Mouse (Mus musculus) hindbrain, embryonic 11.5 days (tissue): Measurements from ENCODE around the gene Trpd52l3. TPM values are rescaled to one million over a fixed set of nuclear protein-coding genes. Genes with fewer than 3 reads are reported as not detected.
A peak's percentile ranks its signal among the peaks of the same experiment; 100 is the strongest.
"Not testable (repeated sequence)": the region's sequence is repeated elsewhere in the genome, so short reads cannot be mapped to it uniquely, and the experiment has no call there.

Experiments
- ATAC-seq: fragments of 200-750 bp; cut with Nextera tagmentation; 2 replicates; pipeline ENCODE4 v1.8.0; 2017; ENCODE audit warnings: mild to moderate bottlenecking, moderate TSS enrichment, moderate library complexity; ENCODE audit not compliant: low FRiP score
- DNase-seq: peaks from one replicate; pipeline ENCODE4 v3.0.0-alpha.2; 2015; ENCODE audit warnings: low spot score
- H3K27ac ChIP-seq: fragments of 300-500 bp; sonication (generic); 2 replicates; pipeline ENCODE4 v1.5.1; 2014; ENCODE audit warnings: mild to moderate bottlenecking, low read depth, low read length
- H3K27me3 ChIP-seq: fragments of 300-500 bp; sonication (generic); 2 replicates; pipeline ENCODE4 v1.6.1; 2014; ENCODE audit warnings: mild to moderate bottlenecking, low read length, moderate library complexity, mixed read lengths; ENCODE audit not compliant: control insufficient read depth, insufficient read depth
- H3K36me3 ChIP-seq: fragments of 300-500 bp; sonication (generic); 2 replicates; pipeline ENCODE4 v1.6.1; 2014; ENCODE audit warnings: mild to moderate bottlenecking, low read length, moderate library complexity, mixed read lengths; ENCODE audit not compliant: control insufficient read depth, insufficient read depth
- H3K4me1 ChIP-seq: fragments of 300-500 bp; sonication (generic); replicated peaks from 2 replicates; pipeline ENCODE4 v1.6.1; 2014; ENCODE audit warnings: low read length, mixed read lengths; ENCODE audit not compliant: control insufficient read depth, insufficient read depth
- H3K4me2 ChIP-seq: fragments of 300-500 bp; sonication (generic); replicated peaks from 2 replicates; pipeline ENCODE4 v1.6.1; 2014; ENCODE audit warnings: mild to moderate bottlenecking, low read depth, low read length
- H3K4me3 ChIP-seq: fragments of 300-500 bp; sonication (generic); 2 replicates; pipeline ENCODE4 v1.5.1; 2014; ENCODE audit warnings: low read depth, low read length
- H3K9ac ChIP-seq: fragments of 300-500 bp; sonication (generic); 2 replicates; pipeline ENCODE4 v1.6.1; 2014; ENCODE audit warnings: low read depth, low read length
- H3K9me3 ChIP-seq: fragments of 300-500 bp; sonication (generic); 2 replicates; pipeline ENCODE4 v1.6.1; 2016; ENCODE audit warnings: low read length; ENCODE audit not compliant: control insufficient read depth
- WGBS: fragments of 180-500 bp; shearing (Covaris S2); extraction: QIAGEN DNeasy Blood & Tissue Kit; methylation state at CpG from one replicate; pipeline ENCODE4 v1.1.7; 2014; 5-methylcytosine and 5-hydroxymethylcytosine counted together
- polyA plus RNA-seq: library from polyadenylated mRNA; unstranded; fragments of >200 nt; fragmentation: Nextera tagmentation; extraction: Ambion mirVana; gene quantifications from 2 replicates; pipeline ENCODE4 v1.2.1, GENCODE M21; 2014

Trpd52l3 gene
- polyA plus RNA-seq, 1 experiment from 2014 or later = not detected

- H3K27me3 ChIP-seq = no peaks in the 10 kb centered on the region
- WGBS = 71% methylated on average over 6 of the region's 6 CpGs
- H3K4me2 ChIP-seq = no peak overlapping the region
- H3K4me1 ChIP-seq = no peaks in the 10 kb centered on the region
- no peaks in the 10 kb centered on the region for H3K36me3 ChIP-seq
- H3K4me3 ChIP-seq = no peak overlapping the region
- DNase-seq (no peak), ATAC-seq (no peak)
- H3K27ac ChIP-seq = no peak overlapping the region
- H3K9me3 ChIP-seq = no peaks in the 10 kb centered on the region
- no peak overlapping the region for H3K9ac ChIP-seq
Observed at GRCm38 (mm10) chr19:30016156-30016555, 12.6 kb downstream of the Trpd52l3 start.

GRCm38 (mm10) chr19:30023419-30023818 lies 19.8 kb downstream of the Trpd52l3 start:
- ATAC-seq, H3K9ac ChIP-seq, DNase-seq, H3K27me3 ChIP-seq, H3K9me3 ChIP-seq, H3K4me1 ChIP-seq, H3K27ac ChIP-seq, H3K4me3 ChIP-seq, H3K4me2 ChIP-seq, H3K36me3 ChIP-seq: not testable (repeated sequence)
- WGBS = 93% methylated on average over 10 of the region's 10 CpGs

- Histone ChIP-seq H3K4me1 (peaks cover 3% of the 10 kb centered on the region), H3K9me3 (no peaks in the 10 kb centered on the region), H3K9ac (peak overlapping the region; percentile 99; the same call in 1 of the 2 replicates), H3K4me3 (peak overlapping the region; percentile 99; the same call in 1 of the 2 replicates), H3K36me3 (no peaks in the 10 kb centered on the region), H3K27ac (no peak overlapping the region), H3K27me3 (no peaks in the 10 kb centered on the region), H3K4me2 (peak overlapping the region; percentile 58; the same call in 1 of the 2 replicates)
- 17% methylated on average over 11 of the region's 11 CpGs for WGBS
- ATAC-seq = no peak
- DNase-seq = peak; percentile 45
Observed at GRCm38 (mm10) chr19:30029002-30029710, 25.6 kb downstream of the Trpd52l3 start.

- DNase-seq = peak; percentile 97
- Histone ChIP-seq H3K9me3 (no peaks in the 10 kb centered on the region), H3K4me1 (peaks cover 3% of the 10 kb centered on the region), H3K36me3 (no peaks in the 10 kb centered on the region), H3K4me3 (peak within 1 kb of the TSS; percentile 99), H3K9ac (peak within 1 kb of the TSS; percentile 99), H3K27me3 (no peaks in the 10 kb centered on the region), H3K27ac (peak within 1 kb of the TSS; percentile 95), H3K4me2 (peak within 1 kb of the TSS; percentile 58)
- under 1% methylated on average over 74 of the region's 74 CpGs for WGBS
- ATAC-seq = peak; percentile 97
Observed at GRCm38 (mm10) chr19:30029894-30030635, 26.5 kb downstream of the Trpd52l3 start, which contains the start of gene Uhrf2. Gene Uhrf2, plus strand, starts transcription at chr19:30030513.

- H3K27me3 ChIP-seq = no peaks in the 10 kb centered on the region
- peak; percentile 67 for DNase-seq
- peak overlapping the region; percentile 99 for H3K4me3 ChIP-seq
- H3K36me3 ChIP-seq = no peaks in the 10 kb centered on the region
- ATAC-seq = no peak; the same call in none of the 2 replicates
- H3K9me3 ChIP-seq = no peaks in the 10 kb centered on the region
- peak overlapping the region; percentile 58 for H3K4me2 ChIP-seq
- H3K4me1 ChIP-seq = peaks cover 3% of the 10 kb centered on the region
- WGBS = 0% methylated on average over 92 of the region's 92 CpGs
- peak overlapping the region; percentile 95 for H3K27ac ChIP-seq
- peak overlapping the region; percentile 99 for H3K9ac ChIP-seq
Observed at GRCm38 (mm10) chr19:30030636-30031467, 27.3 kb downstream of the Trpd52l3 start.

DNA sequence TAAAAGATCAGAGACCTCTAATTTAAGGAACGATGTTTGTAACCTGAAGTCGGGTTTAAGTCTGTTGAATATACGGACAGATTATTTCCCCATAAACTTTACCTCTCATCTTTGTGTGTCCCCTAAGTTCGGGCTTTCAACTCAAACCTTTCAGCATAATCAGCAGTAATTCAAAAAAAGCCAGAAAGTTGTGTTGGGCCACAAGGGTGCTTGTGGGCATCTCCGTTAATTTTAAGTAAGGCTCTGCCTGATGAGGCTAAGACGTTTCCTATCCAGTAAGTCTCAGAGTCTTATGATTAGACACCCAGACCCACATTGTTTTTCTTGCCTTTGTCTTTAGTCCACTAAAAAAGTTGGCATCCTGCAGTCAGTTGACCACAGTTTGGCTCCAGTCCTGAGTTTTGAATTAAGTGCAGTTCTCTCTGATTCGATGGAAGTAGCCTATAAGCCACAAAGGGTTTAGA lies 27.9 kb downstream of the Trpd52l3 start:
- no peaks in the 10 kb centered on the region for H3K36me3 ChIP-seq
- ATAC-seq (no peak), DNase-seq (no peak)
- H3K4me1 ChIP-seq = peaks cover 3% of the 10 kb centered on the region
- H3K9ac ChIP-seq = peak overlapping the region; percentile 99
- 4% methylated on average over 7 of the region's 7 CpGs for WGBS
- H3K9me3 ChIP-seq = no peaks in the 10 kb centered on the region
- H3K4me3 ChIP-seq = peak overlapping the region; percentile 99
- peak overlapping the region; percentile 58 for H3K4me2 ChIP-seq
- H3K27ac ChIP-seq = no peak overlapping the region
- H3K27me3 ChIP-seq = no peaks in the 10 kb centered on the region

DNA sequence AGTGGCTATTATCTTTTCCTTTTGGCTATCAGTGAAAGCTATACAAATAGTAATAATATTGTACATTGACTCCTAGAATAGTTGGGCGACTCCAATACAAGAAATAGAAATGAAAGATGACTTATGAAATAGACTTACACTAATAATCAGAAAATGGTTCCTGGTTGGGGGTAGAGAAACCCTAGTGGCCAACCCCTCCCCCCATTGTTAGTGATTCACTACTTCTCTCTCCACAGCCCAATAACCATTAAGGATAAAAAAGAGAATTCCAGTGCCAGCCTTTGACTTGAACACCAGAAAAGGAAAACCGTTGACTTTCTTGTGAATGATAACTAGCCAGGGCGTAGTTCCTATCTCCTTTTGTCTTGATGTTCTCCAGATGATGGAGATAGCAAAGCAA lies 28.6 kb downstream of the Trpd52l3 start:
- H3K4me1 ChIP-seq = peaks cover 3% of the 10 kb centered on the region
- H3K36me3 ChIP-seq = no peaks in the 10 kb centered on the region
- H3K9ac ChIP-seq = no peak overlapping the region; the same call in 1 of the 2 replicates
- H3K27ac ChIP-seq = no peak overlapping the region
- H3K27me3 ChIP-seq = no peaks in the 10 kb centered on the region
- H3K4me2 ChIP-seq = peak overlapping the region; percentile 58
- 57% methylated on average over 3 of the region's 3 CpGs for WGBS
- no peak for DNase-seq
- H3K4me3 ChIP-seq = peak overlapping the region; percentile 99
- ATAC-seq = no peak
- H3K9me3 ChIP-seq = no peaks in the 10 kb centered on the region

- Histone ChIP-seq H3K4me3 (no peak overlapping the region), H3K4me1 (peaks cover 3% of the 10 kb centered on the region), H3K9me3 (no peaks in the 10 kb centered on the region), H3K27ac (no peak overlapping the region), H3K27me3 (no peaks in the 10 kb centered on the region), H3K36me3 (no peaks in the 10 kb centered on the region), H3K4me2 (no peak overlapping the region), H3K9ac (no peak overlapping the region)
- ATAC-seq (no peak), DNase-seq (no peak)
- WGBS = 84% methylated on average over 3 of the region's 3 CpGs
Observed at GRCm38 (mm10) chr19:30035361-30035760, 31.8 kb downstream of the Trpd52l3 start.
